Mouse (Mus musculus): ENCODE data around the gene Tex101. TPM values are rescaled to one million over a fixed set of nuclear protein-coding genes. Genes with fewer than 3 reads are reported as not detected.
"Not testable (repeated sequence)": the region's sequence is repeated elsewhere in the genome, so short reads cannot be mapped to it uniquely, and the experiment has no call there.

Gene Tex101
- not detected in 2 replicates for polyA plus RNA-seq (2015; fragmentation: Nextera tagmentation; extraction: Ambion mirVana)

GRCm38 (mm10) chr7:24676575-24676974 is at the start of gene Tex101:
Tex101 (minus strand) TSS chr7:24676675.
- no peak for ATAC-seq (ENCODE audit: low read depth)
- H3K27me3 ChIP-seq = no peaks in the 10 kb centered on the region
- no peaks in the 10 kb centered on the region for H3K4me1 ChIP-seq (replicated peaks)
- no peaks in the 10 kb centered on the region for H3K9me3 ChIP-seq
- H3K9ac ChIP-seq = no peak within 1 kb of the TSS
- H3K4me3 ChIP-seq = no peak within 1 kb of the TSS
- 89% methylated on average over 9 of the region's 9 CpGs for WGBS
- H3K36me3 ChIP-seq = no peaks in the 10 kb centered on the region
- no peak within 1 kb of the TSS for H3K27ac ChIP-seq (replicated peaks)
- H3K4me2 ChIP-seq = no peak within 1 kb of the TSS

- no peak overlapping the region for H3K9ac ChIP-seq
- no peak overlapping the region for H3K4me3 ChIP-seq
- no peaks in the 10 kb centered on the region for H3K27me3 ChIP-seq
- H3K9me3 ChIP-seq = no peaks in the 10 kb centered on the region
- H3K27ac ChIP-seq (replicated peaks) = no peak overlapping the region
- no peaks in the 10 kb centered on the region for H3K4me1 ChIP-seq (replicated peaks)
- H3K4me2 ChIP-seq = no peak overlapping the region
- 88% methylated on average over 6 of the region's 6 CpGs for WGBS
- ATAC-seq (ENCODE audit: low read depth) = no peak
- no peaks in the 10 kb centered on the region for H3K36me3 ChIP-seq
Measured at GRCm38 (mm10) chr7:24715039-24715438, 38.6 kb upstream of the Tex101 start.

- 93% methylated on average over 14 of the region's 14 CpGs for WGBS
- no peaks in the 10 kb centered on the region for H3K4me1 ChIP-seq (replicated peaks)
Measured at GRCm38 (mm10) chr7:24708832-24709292, 32.4 kb upstream of the Tex101 start, which contains the start of gene BC049730. BC049730 (plus strand) TSS chr7:24709242.

GRCm38 (mm10) chr7:24702841-24703240 is 26.4 kb upstream of the Tex101 start:
- not testable (repeated sequence) for H3K27me3 ChIP-seq; H3K4me1 ChIP-seq (replicated peaks); ATAC-seq (ENCODE audit: low read depth); H3K4me3 ChIP-seq; H3K27ac ChIP-seq (replicated peaks); H3K9ac ChIP-seq; H3K9me3 ChIP-seq; H3K36me3 ChIP-seq; H3K4me2 ChIP-seq
- 83% methylated on average over 9 of the region's 9 CpGs for WGBS

More at GRCm38 (mm10) chr7:24708832-24709292, 32.4 kb upstream of the Tex101 start, which contains the start of gene BC049730:
- no peak within 1 kb of the TSS for H3K4me2 ChIP-seq
- H3K27me3 ChIP-seq = no peaks in the 10 kb centered on the region
- H3K27ac ChIP-seq (replicated peaks) = no peak within 1 kb of the TSS
- ATAC-seq (ENCODE audit: low read depth) = no peak
- no peak within 1 kb of the TSS for H3K9ac ChIP-seq
- H3K36me3 ChIP-seq = no peaks in the 10 kb centered on the region
- H3K4me3 ChIP-seq = no peak within 1 kb of the TSS
- H3K9me3 ChIP-seq = no peaks in the 10 kb centered on the region

- H3K27ac ChIP-seq (replicated peaks); H3K9ac ChIP-seq; H3K36me3 ChIP-seq; H3K4me3 ChIP-seq; H3K9me3 ChIP-seq; ATAC-seq (ENCODE audit: low read depth); H3K27me3 ChIP-seq; H3K4me2 ChIP-seq; H3K4me1 ChIP-seq (replicated peaks): not testable (repeated sequence)
- 89% methylated on average over 4 of the region's 4 CpGs for WGBS
Measured at GRCm38 (mm10) chr7:24697891-24698290, 21.4 kb upstream of the Tex101 start.

- not testable (repeated sequence) for H3K4me3 ChIP-seq; H3K27ac ChIP-seq (replicated peaks); H3K4me2 ChIP-seq; H3K4me1 ChIP-seq (replicated peaks); ATAC-seq (ENCODE audit: low read depth); H3K36me3 ChIP-seq; H3K9me3 ChIP-seq; H3K27me3 ChIP-seq; H3K9ac ChIP-seq
- 89% methylated on average over 3 of the region's 3 CpGs for WGBS
Measured at GRCm38 (mm10) chr7:24692693-24693092, 16.2 kb upstream of the Tex101 start.

GRCm38 (mm10) chr7:24687519-24687918 is 11.0 kb upstream of the Tex101 start:
- WGBS = 91% methylated on average over 10 of the region's 10 CpGs
- not testable (repeated sequence) for H3K36me3 ChIP-seq

GRCm38 (mm10) chr7:24684121-24684520 is 7.6 kb upstream of the Tex101 start:
- not testable (repeated sequence) for H3K4me2 ChIP-seq; H3K36me3 ChIP-seq; H3K27me3 ChIP-seq; ATAC-seq (ENCODE audit: low read depth); H3K9ac ChIP-seq; H3K4me3 ChIP-seq; H3K9me3 ChIP-seq; H3K4me1 ChIP-seq (replicated peaks); H3K27ac ChIP-seq (replicated peaks)
- 74% methylated on average over 7 of the region's 7 CpGs for WGBS

More at GRCm38 (mm10) chr7:24687519-24687918, 11.0 kb upstream of the Tex101 start:
- ATAC-seq (ENCODE audit: low read depth); H3K4me3 ChIP-seq; H3K27ac ChIP-seq (replicated peaks); H3K27me3 ChIP-seq; H3K4me1 ChIP-seq (replicated peaks); H3K4me2 ChIP-seq; H3K9me3 ChIP-seq; H3K9ac ChIP-seq: not testable (repeated sequence)

- Histone ChIP-seq H3K9ac (no peak overlapping the region), H3K4me2 (no peak overlapping the region), H3K36me3 (no peaks in the 10 kb centered on the region), H3K27ac (replicated peaks) (no peak overlapping the region), H3K27me3 (no peaks in the 10 kb centered on the region), H3K4me1 (replicated peaks) (no peaks in the 10 kb centered on the region), H3K4me3 (no peak overlapping the region), H3K9me3 (no peaks in the 10 kb centered on the region)
- no peak for ATAC-seq (ENCODE audit: low read depth)
- 89% methylated on average over 23 of the region's 23 CpGs for WGBS
Measured at GRCm38 (mm10) chr7:24671944-24672439, 4.5 kb downstream of the Tex101 start.

GRCm38 (mm10) chr7:24664959-24665358 is 11.5 kb downstream of the Tex101 start:
- no peaks in the 10 kb centered on the region for H3K27me3 ChIP-seq
- no peak overlapping the region for H3K27ac ChIP-seq (replicated peaks)
- 80% methylated on average over 9 of the region's 9 CpGs for WGBS
- no peak overlapping the region for H3K4me3 ChIP-seq
- H3K9me3 ChIP-seq = no peaks in the 10 kb centered on the region
- no peak for ATAC-seq (ENCODE audit: low read depth)
- H3K9ac ChIP-seq = no peak overlapping the region
- no peaks in the 10 kb centered on the region; the same call in 1 of the 2 replicates for H3K4me1 ChIP-seq (replicated peaks)
- H3K36me3 ChIP-seq = no peaks in the 10 kb centered on the region
- H3K4me2 ChIP-seq = no peak overlapping the region

GRCm38 (mm10) chr7:24664301-24664700 is 12.2 kb downstream of the Tex101 start:
- WGBS = 48% methylated on average over 8 of the region's 8 CpGs
- no peak for ATAC-seq (ENCODE audit: low read depth)
- no peaks in the 10 kb centered on the region; the same call in 1 of the 2 replicates for H3K4me1 ChIP-seq (replicated peaks)
- no peaks in the 10 kb centered on the region for H3K9me3 ChIP-seq
- no peak overlapping the region for H3K4me2 ChIP-seq
- no peaks in the 10 kb centered on the region for H3K36me3 ChIP-seq
- no peak overlapping the region for H3K27ac ChIP-seq (replicated peaks)
- no peak overlapping the region for H3K4me3 ChIP-seq
- H3K27me3 ChIP-seq = no peaks in the 10 kb centered on the region
- H3K9ac ChIP-seq = no peak overlapping the region

GRCm38 (mm10) chr7:24662575-24662974 is 13.9 kb downstream of the Tex101 start:
- WGBS = 17% methylated on average over 8 of the region's 8 CpGs

More at GRCm38 (mm10) chr7:24662575-24662974, 13.9 kb downstream of the Tex101 start:
- Histone ChIP-seq H3K9me3 (no peaks in the 10 kb centered on the region), H3K9ac (no peak overlapping the region), H3K27me3 (no peaks in the 10 kb centered on the region), H3K36me3 (no peaks in the 10 kb centered on the region), H3K4me3 (no peak overlapping the region), H3K4me1 (replicated peaks) (no peaks in the 10 kb centered on the region; the same call in 1 of the 2 replicates), H3K27ac (replicated peaks) (no peak overlapping the region), H3K4me2 (no peak overlapping the region)
- ATAC-seq (ENCODE audit: low read depth) = 0 out of 2 replicates have a peak, but pooled peaks have one; percentile 19
